Mouse (Mus musculus) kidney, adult 9 months (tissue): ENCODE data around the gene Olfr518.

Experiments used
- DNase-seq: peaks from one replicate; pipeline ENCODE4 v3.0.0; 2022

The Olfr518 gene

GRCm38 (mm10) chr7:108884906-108885305, at the start of gene Olfr518:
Olfr518 (minus strand) TSS chr7:108885006.
- DNase-seq, result no peak

GRCm38 (mm10) chr7:108933794-108934731, 49.3 kb upstream of the Olfr518 start, which contains the start of gene Eif3f:
Eif3f (plus strand) TSS chr7:108934417.
- DNase-seq, result peak; percentile 99

GRCm38 (mm10) chr7:108929726-108930393, 45.1 kb upstream of the Olfr518 start, which contains the start of gene Nlrp10:
Nlrp10 (minus strand) TSS chr7:108930178.
- no peak for DNase-seq

DNA sequence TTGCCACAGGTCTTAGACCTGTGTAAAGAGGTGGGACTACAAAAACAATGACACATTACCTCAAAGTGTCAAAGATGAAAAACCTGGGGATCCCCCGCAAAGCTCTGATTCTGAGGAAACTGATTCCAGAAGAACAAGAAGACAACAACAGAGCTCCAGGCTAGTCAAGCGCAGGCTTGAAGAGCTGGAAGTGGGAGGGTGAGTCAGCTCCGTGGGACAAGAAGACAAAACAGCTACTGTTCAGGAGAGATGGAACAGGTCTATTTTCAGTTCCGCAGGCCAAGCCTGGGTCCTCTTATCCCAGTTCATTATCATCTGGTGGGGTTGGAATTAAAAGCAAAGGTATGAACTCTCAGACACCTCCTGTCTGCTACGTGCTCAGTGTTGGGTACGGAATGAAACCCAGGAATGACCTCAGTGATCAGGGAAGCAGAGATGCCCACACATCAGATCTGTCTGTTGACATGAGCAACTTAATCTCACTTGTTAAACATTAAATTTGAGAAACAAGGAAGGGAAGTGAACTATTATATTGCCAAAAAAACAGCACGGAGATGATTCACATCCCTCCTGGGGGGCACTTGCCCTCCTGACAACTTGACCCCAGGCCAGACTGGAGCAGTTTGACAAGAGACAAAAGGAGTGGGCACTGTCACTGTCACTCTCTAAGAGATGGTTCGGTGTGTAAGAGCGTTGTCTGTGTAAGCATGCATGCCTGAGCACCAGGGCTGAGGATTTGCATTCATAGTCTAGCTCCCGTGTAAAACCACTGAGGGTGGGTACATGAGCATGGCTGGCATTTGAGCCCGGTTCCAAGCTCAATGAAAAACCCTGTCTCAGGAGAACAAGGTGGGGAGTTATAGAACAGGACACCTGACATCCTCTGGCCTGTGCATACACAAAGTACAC, 43.7 kb upstream of the Olfr518 start:
- no peak for DNase-seq

DNA sequence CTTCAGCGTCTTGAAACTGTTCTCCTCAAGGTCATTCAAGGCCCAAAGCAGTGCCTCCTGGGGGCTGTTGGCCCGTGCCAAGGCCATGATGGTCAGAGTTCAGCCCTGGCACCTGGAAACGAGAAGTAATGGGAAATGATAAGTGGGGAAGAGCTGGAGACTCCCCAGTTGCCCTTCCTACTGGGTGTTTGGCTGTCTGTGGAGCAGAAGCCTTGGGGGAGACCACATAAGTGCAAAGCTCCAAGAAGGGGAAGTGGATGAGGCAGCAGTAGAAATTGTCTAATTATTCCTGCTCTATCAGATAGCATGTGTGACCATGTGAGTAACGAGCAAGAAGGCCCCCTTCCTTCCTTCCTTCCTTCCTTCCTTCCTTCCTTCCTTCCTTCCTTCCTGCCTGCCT, 42.2 kb upstream of the Olfr518 start:
- DNase-seq, result no peak

GRCm38 (mm10) chr7:108903969-108904368, 19.2 kb upstream of the Olfr518 start:
- no peak for DNase-seq

DNA sequence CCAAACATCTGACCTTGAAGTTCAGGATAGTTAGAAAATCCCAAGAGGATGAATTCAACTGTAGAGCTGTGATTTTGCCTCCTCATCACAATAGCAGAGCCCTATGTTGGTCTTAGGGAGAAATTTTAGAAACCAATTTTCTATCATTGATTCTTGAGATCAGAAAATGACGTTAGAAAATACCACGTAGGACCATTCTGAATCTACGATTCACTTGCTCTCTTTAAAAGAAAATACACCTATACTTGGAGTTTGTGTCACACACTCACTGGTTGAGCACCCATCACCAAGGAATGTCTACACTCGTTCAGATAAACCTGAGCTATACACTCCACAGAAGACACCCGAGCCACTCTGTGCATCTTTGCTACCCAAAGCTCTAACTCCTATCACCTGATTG, 9.5 kb upstream of the Olfr518 start, which contains the start of gene Olfr519:
TSS of gene Olfr519 (minus strand) at position 101 of the 400 bp plus-strand sequence.
- no peak for DNase-seq

DNA sequence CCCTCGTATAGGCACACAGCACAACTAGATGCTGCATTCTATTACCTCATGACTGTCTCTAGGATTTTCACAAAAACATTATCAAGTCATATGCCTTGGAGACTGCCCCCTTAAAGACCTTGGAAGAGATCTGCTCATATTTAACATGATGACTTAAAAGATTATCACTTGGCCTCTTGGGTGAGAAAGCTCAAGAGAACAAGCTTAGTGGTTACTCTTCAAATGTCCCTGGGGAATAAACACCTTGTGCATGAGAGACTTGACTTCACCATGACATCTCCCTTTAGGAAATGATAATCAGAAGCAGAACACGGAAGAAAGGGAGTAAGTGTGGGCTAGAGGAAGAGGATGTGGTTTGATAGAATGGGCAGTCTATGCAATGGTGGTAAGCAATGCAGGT, 12.5 kb downstream of the Olfr518 start, which contains the start of gene Olfr517:
TSS of gene Olfr517 (minus strand) at position 101 of the 400 bp plus-strand sequence.
- no peak for DNase-seq

GRCm38 (mm10) chr7:108850429-108850828, 34.4 kb downstream of the Olfr518 start, which contains the start of gene Olfr516:
Olfr516 (minus strand) TSS chr7:108850529.
- DNase-seq, result no peak
